Mouse (Mus musculus) megakaryocyte, embryonic 14.5 days (primary cell): ENCODE measurements at regions not wholly inside any gene's neighbourhood (a gene's known extent, or its start where the extent isn't known, plus 50 kb on each side); places are given as distances from the start of the nearest gene placed in this dataset.

Source experiments
- FLI1 ChIP-seq: IDR thresholded peaks from 2 replicates; pipeline ENCODE4 v1.6.1; 2012; ENCODE audit warnings: low read length, inconsistent platforms, mixed read lengths
- GATA1 ChIP-seq: IDR thresholded peaks from 3 replicates; pipeline ENCODE4 v1.6.1; 2012; ENCODE audit warnings: mixed read lengths, low read length, inconsistent platforms, borderline replicate concordance

GRCm38 (mm10) chr4:95390549-95390948 is 166.8 kb upstream of the Fggy start:
- no peak for TF ChIP-seq GATA1
- no peak for TF ChIP-seq FLI1
